Mouse (Mus musculus) heart, embryonic 16.5 days (tissue): ENCODE data around the gene Rps23. TPM values are rescaled to one million over a fixed set of nuclear protein-coding genes. Genes with fewer than 3 reads are reported as not detected.

Source experiments
- ATAC-seq: fragments of 200-750 bp; cut with Nextera tagmentation; replicated peaks from 2 replicates; pipeline ENCODE4 v1.8.0; 2017; ENCODE audit warnings: moderate number of reproducible peaks; ENCODE audit not compliant: insufficient read depth, low FRiP score; ENCODE audit errors: extremely low read depth
- H3K27ac ChIP-seq: fragments of 300-500 bp; sonication (generic); 2 replicates; pipeline ENCODE4 v1.5.1; 2014; ENCODE audit warnings: mild to moderate bottlenecking, low read length, control low read depth, moderate library complexity
- H3K27me3 ChIP-seq: fragments of 300-500 bp; sonication (generic); 2 replicates; pipeline ENCODE4 v1.6.1; 2014; ENCODE audit warnings: low read length, mixed read lengths; ENCODE audit not compliant: control insufficient read depth, insufficient read depth
- H3K36me3 ChIP-seq: fragments of 300-500 bp; sonication (generic); 2 replicates; pipeline ENCODE4 v1.6.1; 2014; ENCODE audit not compliant: control insufficient read depth, insufficient read depth
- H3K4me1 ChIP-seq: fragments of 300-500 bp; sonication (generic); 2 replicates; pipeline ENCODE4 v1.6.1; 2014; ENCODE audit warnings: low read length, mixed read lengths; ENCODE audit not compliant: control insufficient read depth, insufficient read depth
- H3K4me2 ChIP-seq: fragments of 300-500 bp; sonication (generic); 2 replicates; pipeline ENCODE4 v1.6.1; 2014; ENCODE audit warnings: low read depth, mild to moderate bottlenecking, control low read depth, low read length
- H3K4me3 ChIP-seq: fragments of 300-500 bp; sonication (generic); 2 replicates; pipeline ENCODE4 v1.5.1; 2014; ENCODE audit warnings: mild to moderate bottlenecking, control low read depth, low read length
- H3K9ac ChIP-seq: fragments of 300-500 bp; sonication (generic); 2 replicates; pipeline ENCODE4 v1.6.1; 2014; ENCODE audit warnings: low read length, control low read depth
- H3K9me3 ChIP-seq: fragments of 300-500 bp; sonication (generic); replicated peaks from 2 replicates; pipeline ENCODE4 v1.6.1; 2016; ENCODE audit warnings: low read length; ENCODE audit not compliant: control insufficient read depth
- WGBS: fragments of 180-500 bp; shearing (Covaris S2); extraction: QIAGEN DNeasy Blood & Tissue Kit; methylation state at CpG from one replicate; pipeline ENCODE4 v1.1.7; 2014; 5-methylcytosine and 5-hydroxymethylcytosine counted together
- polyA plus RNA-seq: library from polyadenylated mRNA; unstranded; fragments of >200 nt; fragmentation: Nextera tagmentation; extraction: Ambion mirVana; gene quantifications from 2 replicates; pipeline ENCODE4 v1.2.1, GENCODE M21; 2015

The Rps23 gene
- polyA plus RNA-seq, 1 experiment from 2014 or later = 93.9 TPM

DNA sequence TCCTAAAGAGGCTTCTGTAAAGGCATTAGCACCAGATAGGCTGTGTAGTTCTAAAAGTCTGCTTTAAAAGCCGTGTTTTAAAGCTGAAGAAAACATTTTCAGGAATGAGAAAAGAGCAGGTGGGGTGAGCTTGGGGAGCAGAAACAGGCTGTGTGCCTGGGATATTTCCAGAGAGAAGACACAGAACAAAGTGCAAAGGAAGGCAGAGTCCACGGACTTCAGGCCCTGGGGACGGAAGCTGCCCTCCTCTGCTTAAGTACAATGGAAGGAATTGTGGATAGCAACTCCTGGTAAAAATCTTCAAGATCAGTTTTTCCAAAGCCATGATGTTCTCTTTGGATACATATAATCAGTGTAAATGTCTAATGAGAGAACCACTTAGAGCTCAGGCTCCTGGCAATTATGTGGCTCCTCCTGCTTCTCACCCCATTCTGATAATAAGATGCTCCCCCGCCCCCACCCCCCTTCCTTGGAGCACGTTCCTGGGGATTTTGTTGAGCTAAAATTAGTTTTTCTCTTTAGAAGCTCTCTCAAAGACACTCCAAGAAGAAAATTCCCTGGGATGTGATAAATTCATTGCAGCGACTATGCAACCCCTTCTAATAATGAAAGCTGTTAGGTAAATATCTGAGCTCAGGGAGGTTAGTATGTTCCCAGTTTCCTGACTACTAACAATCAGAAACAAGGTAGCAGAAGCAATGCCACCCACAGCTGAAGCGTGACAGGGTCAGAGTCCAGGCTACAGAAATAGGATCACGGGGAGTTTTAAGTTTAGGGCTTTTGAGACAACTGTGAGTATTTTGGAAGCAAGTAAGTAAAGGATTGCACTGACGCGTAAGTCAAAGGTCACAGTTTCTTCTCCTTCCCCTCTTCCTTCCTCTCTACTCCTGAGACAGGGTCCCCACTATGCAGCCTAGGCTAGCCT, 40.3 kb downstream of the Rps23 start:
- Histone ChIP-seq H3K36me3 (no peaks in the 10 kb centered on the region), H3K27ac (no peak overlapping the region), H3K9ac (no peak overlapping the region), H3K9me3 (no peaks in the 10 kb centered on the region), H3K27me3 (no peaks in the 10 kb centered on the region), H3K4me1 (peaks cover 10% of the 10 kb centered on the region), H3K4me3 (no peak overlapping the region), H3K4me2 (no peak overlapping the region)
- no peak for ATAC-seq
- WGBS = 56% methylated on average over 10 of the region's 10 CpGs

DNA sequence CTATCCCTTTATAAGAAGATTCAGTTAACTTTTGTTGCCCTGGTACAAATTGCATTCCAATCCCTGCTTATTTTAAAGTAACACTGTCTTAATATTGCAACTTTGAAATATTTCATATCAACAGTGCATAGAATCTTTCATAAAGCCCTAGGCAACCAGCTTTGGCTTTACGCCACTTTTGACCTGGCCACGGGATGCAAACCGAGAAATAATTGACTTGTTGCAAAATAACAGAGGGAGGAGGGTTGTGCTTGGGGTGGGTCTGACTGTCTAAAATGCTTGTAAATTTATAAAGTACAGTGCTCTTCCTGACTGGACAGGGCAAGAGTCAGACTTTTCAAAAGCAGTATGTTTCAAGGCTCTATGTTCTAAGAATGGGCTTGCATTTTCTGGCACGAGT, 41.8 kb downstream of the Rps23 start:
- Histone ChIP-seq H3K9ac (no peak overlapping the region), H3K9me3 (no peaks in the 10 kb centered on the region), H3K27ac (no peak overlapping the region), H3K4me3 (no peak overlapping the region), H3K4me1 (peaks cover 10% of the 10 kb centered on the region), H3K4me2 (no peak overlapping the region), H3K27me3 (no peaks in the 10 kb centered on the region), H3K36me3 (no peaks in the 10 kb centered on the region)
- 77% methylated on average over 4 of the region's 4 CpGs for WGBS
- ATAC-seq = no peak

DNA sequence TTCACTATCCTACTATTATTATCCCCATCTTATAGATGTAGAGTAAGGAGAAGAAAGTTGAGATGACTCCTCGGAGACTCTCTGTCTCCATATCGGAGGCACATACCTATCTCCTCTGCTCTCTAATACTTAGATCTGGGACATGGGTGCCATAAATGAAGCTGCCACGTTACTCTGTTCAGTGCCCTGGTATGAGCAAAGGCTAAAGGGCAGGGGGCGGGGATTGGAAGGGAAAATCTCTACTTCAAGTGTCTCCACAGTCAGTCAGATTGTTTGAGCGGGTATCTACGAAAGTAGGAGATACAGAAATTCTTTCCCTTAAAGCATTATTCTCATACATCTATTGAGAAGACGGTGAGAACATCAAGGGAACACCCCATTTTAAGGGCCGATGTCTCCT, 43.2 kb downstream of the Rps23 start:
- 71% methylated on average over 8 of the region's 8 CpGs for WGBS
- Histone ChIP-seq H3K4me1 (peaks cover 10% of the 10 kb centered on the region), H3K9ac (no peak overlapping the region), H3K27ac (no peak overlapping the region), H3K27me3 (no peaks in the 10 kb centered on the region), H3K4me3 (no peak overlapping the region), H3K4me2 (no peak overlapping the region), H3K9me3 (no peaks in the 10 kb centered on the region), H3K36me3 (no peaks in the 10 kb centered on the region)
- no peak for ATAC-seq

GRCm38 (mm10) chr13:90967422-90967821, 44.7 kb downstream of the Rps23 start:
- peak; percentile 73; the same call in 1 of the 2 replicates for ATAC-seq
- Histone ChIP-seq H3K36me3 (no peaks in the 10 kb centered on the region), H3K4me3 (no peak overlapping the region), H3K9me3 (no peaks in the 10 kb centered on the region), H3K4me1 (peaks cover 10% of the 10 kb centered on the region), H3K9ac (no peak overlapping the region), H3K4me2 (no peak overlapping the region), H3K27me3 (no peaks in the 10 kb centered on the region), H3K27ac (no peak overlapping the region)
- 3% methylated on average over 4 of the region's 4 CpGs for WGBS

- no peaks in the 10 kb centered on the region for H3K36me3 ChIP-seq
- no peak overlapping the region for H3K27ac ChIP-seq
- H3K9me3 ChIP-seq = no peaks in the 10 kb centered on the region
- H3K9ac ChIP-seq = no peak overlapping the region
- no peaks in the 10 kb centered on the region for H3K27me3 ChIP-seq
- H3K4me1 ChIP-seq = no peaks in the 10 kb centered on the region; the same call in 1 of the 2 replicates
- H3K4me3 ChIP-seq = no peak overlapping the region
- ATAC-seq = no peak
- WGBS = 64% methylated on average over 4 of the region's 4 CpGs
- no peak overlapping the region for H3K4me2 ChIP-seq
Measured at GRCm38 (mm10) chr13:90968940-90969339, 46.2 kb downstream of the Rps23 start.

DNA sequence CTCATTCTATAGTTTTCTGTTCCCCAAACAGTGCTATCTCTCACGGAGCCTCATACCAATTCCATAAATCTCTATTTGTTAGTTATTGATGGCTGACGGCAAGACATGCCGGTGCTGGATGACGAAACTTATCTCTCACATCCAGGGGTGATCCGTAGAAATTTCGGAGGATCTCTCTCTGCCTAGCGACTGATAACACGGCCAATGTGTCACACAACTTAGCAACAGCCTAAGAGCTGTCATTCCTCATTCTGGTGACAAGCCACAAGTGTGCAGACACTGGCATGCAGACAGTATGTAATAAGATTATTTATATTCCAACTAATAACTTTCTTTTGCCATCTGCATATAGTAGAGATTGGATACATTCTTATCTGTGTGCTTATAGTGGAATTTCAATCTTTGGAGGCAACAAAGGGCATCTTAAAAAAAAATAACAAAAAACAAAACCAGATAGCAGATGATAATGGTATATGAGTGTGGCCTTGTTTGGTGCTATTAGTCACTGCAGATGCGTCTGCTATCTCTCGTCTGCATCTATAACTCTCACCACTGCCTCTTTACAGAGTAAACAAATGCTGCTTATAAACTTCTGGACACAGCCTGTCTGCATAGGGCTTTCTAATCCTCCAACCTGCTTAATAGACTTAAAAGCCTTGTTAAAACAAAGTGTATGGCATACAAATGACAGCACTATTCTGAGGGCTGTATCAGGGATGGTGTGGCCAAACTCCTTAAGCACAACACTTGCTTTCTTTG, 47.7 kb downstream of the Rps23 start:
- Histone ChIP-seq H3K9ac (no peak overlapping the region), H3K27me3 (no peaks in the 10 kb centered on the region), H3K4me3 (no peak overlapping the region), H3K36me3 (no peaks in the 10 kb centered on the region), H3K4me1 (no peaks in the 10 kb centered on the region; the same call in 1 of the 2 replicates), H3K27ac (no peak overlapping the region), H3K4me2 (no peak overlapping the region), H3K9me3 (no peaks in the 10 kb centered on the region)
- 51% methylated on average over 10 of the region's 10 CpGs for WGBS
- ATAC-seq = no peak

DNA sequence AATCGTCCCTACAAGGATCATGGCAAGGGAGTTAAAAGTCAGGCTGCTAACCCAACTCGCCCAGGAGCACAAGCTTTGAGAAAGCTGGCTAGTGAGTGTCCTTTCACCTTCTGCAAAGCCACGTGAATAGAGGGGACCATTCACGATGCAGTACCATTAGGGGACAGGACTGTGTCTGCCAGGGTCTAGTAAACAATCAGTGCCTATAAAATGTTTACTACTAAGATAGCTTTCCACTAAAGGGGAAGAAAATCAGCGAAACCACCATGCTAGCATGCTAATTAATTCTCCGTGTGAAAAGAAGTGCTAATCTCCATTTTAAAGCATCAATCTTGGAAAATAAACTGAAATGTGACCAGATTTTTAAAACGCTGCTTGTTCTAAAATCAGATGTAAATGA, 50.7 kb downstream of the Rps23 start:
- Histone ChIP-seq H3K4me3 (no peak overlapping the region), H3K27me3 (no peaks in the 10 kb centered on the region), H3K4me2 (no peak overlapping the region), H3K9ac (no peak overlapping the region), H3K9me3 (no peaks in the 10 kb centered on the region), H3K27ac (no peak overlapping the region), H3K4me1 (no peaks in the 10 kb centered on the region; the same call in 1 of the 2 replicates), H3K36me3 (no peaks in the 10 kb centered on the region)
- ATAC-seq = no peak
- 71% methylated on average over 7 of the region's 7 CpGs for WGBS
